Mouse (Mus musculus) stomach, embryonic 14.5 days (tissue): ENCODE data around the gene Chst11. TPM values are rescaled to one million over a fixed set of nuclear protein-coding genes. Genes with fewer than 3 reads are reported as not detected.

ENCODE experiments used
- ATAC-seq: fragments of 200-750 bp; cut with Nextera tagmentation; 2 replicates; pipeline ENCODE4 v1.8.0; 2017; ENCODE audit warnings: low read depth, moderate TSS enrichment; ENCODE audit not compliant: insufficient number of reproducible peaks, insufficient read depth, low FRiP score
- H3K27ac ChIP-seq: fragments of 300-500 bp; sonication (generic); 2 replicates; pipeline ENCODE4 v1.5.1; 2014; ENCODE audit warnings: mild to moderate bottlenecking, low read length, moderate library complexity, mixed read lengths
- H3K27me3 ChIP-seq: fragments of 300-500 bp; sonication (generic); 2 replicates; pipeline ENCODE4 v1.6.1; 2014; ENCODE audit warnings: low read length, control low read depth, mixed read lengths; ENCODE audit not compliant: control insufficient read depth, insufficient read depth
- H3K36me3 ChIP-seq: fragments of 300-500 bp; sonication (generic); 2 replicates; pipeline ENCODE4 v1.6.1; 2014; ENCODE audit warnings: mild to moderate bottlenecking, control low read depth, low read length, moderate library complexity, mixed read lengths; ENCODE audit not compliant: control insufficient read depth, insufficient read depth
- H3K4me1 ChIP-seq: fragments of 300-500 bp; sonication (generic); 2 replicates; pipeline ENCODE4 v1.6.1; 2014; ENCODE audit warnings: low read length, control low read depth, mixed read lengths; ENCODE audit not compliant: control insufficient read depth, insufficient read depth
- H3K4me2 ChIP-seq: fragments of 300-500 bp; sonication (generic); replicated peaks from 2 replicates; pipeline ENCODE4 v1.6.1; 2014; ENCODE audit warnings: low read depth, low read length, control low read depth
- H3K4me3 ChIP-seq: fragments of 300-500 bp; sonication (generic); 2 replicates; pipeline ENCODE4 v1.5.1; 2014; ENCODE audit warnings: low read depth, low read length, control low read depth
- H3K9ac ChIP-seq: fragments of 300-500 bp; sonication (generic); replicated peaks from 2 replicates; pipeline ENCODE4 v1.6.1; 2014; ENCODE audit warnings: low read depth, mild to moderate bottlenecking, control low read depth, low read length, moderate library complexity, mixed read lengths
- H3K9me3 ChIP-seq: fragments of 300-500 bp; sonication (generic); 2 replicates; pipeline ENCODE4 v1.6.1; 2016; ENCODE audit warnings: low read depth, low read length, control low read depth; ENCODE audit not compliant: control insufficient read depth
- WGBS: fragments of 180-500 bp; shearing (Covaris S2); extraction: QIAGEN DNeasy Blood & Tissue Kit; methylation state at CpG from one replicate; pipeline ENCODE4 v1.1.7; 2014; 5-methylcytosine and 5-hydroxymethylcytosine counted together
- polyA plus RNA-seq: library from polyadenylated mRNA; unstranded; fragments of >200 nt; fragmentation: Nextera tagmentation; extraction: Ambion mirVana; gene quantifications from 2 replicates; pipeline ENCODE4 v1.2.1, GENCODE M21; 2014

Gene Chst11
- polyA plus RNA-seq, 1 experiment from 2014 or later, result 2.0 TPM

DNA sequence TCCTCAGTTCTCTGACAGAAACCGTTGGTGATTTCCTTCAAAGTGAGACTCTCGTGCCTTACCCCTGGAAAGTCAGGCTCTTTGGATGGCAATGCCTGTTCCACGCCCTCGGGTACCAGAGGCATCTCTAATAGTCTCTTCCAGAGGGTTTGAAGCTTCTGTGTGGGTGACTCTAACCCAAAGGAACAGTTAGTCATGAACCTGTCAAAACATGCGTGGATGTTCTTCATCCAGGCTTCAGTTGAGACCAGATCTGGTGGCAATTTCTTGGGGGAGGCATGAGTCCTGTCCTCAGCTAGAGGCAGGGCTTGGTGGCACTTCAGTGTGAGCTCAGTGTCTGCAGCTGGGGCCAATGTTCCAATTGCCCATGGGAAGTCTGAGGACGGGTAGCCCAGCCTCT is 80.9 kb downstream of the Chst11 start:
- no peaks in the 10 kb centered on the region for H3K9me3 ChIP-seq
- ATAC-seq, result no peak
- WGBS, result 71% methylated on average over 6 of the region's 6 CpGs
- H3K36me3 ChIP-seq, result no peaks in the 10 kb centered on the region
- no peak overlapping the region for H3K4me2 ChIP-seq
- no peak overlapping the region for H3K4me3 ChIP-seq
- H3K27ac ChIP-seq, result no peak overlapping the region
- H3K4me1 ChIP-seq, result 0 out of 2 replicates have a peak, but pooled peaks cover 4% of the 10 kb centered on the region
- H3K27me3 ChIP-seq, result no peaks in the 10 kb centered on the region
- H3K9ac ChIP-seq, result no peak overlapping the region

GRCm38 (mm10) chr10:83067305-83067704 is 82.0 kb downstream of the Chst11 start:
- Histone ChIP-seq H3K27ac (no peak overlapping the region), H3K36me3 (no peaks in the 10 kb centered on the region), H3K9me3 (no peaks in the 10 kb centered on the region), H3K4me3 (no peak overlapping the region), H3K4me1 (0 out of 2 replicates have a peak, but pooled peaks cover 4% of the 10 kb centered on the region), H3K27me3 (no peaks in the 10 kb centered on the region), H3K9ac (no peak overlapping the region), H3K4me2 (no peak overlapping the region)
- ATAC-seq, result no peak
- 75% methylated on average over 4 of the region's 4 CpGs for WGBS

DNA sequence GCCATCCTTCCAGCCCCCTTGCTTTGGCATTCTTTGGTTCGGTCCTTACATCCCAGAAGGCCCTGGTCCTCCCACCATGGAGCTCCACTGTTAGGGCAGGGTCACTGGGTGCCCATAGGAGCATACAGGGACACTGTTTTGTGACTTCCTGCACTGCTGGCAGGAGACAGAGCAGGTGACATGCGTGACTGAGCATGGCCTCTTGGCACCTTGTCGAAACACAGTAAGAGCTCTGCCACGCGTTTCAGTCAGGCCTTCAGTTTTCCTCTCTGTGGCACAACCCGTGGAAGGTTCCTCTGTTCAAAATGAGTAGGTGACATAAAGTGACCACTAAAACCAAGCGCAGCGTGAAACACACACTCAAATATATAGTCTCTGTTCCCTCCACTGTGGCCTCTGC is 83.2 kb downstream of the Chst11 start:
- no peak for ATAC-seq

GRCm38 (mm10) chr10:83069791-83070190 is 84.5 kb downstream of the Chst11 start:
- Histone ChIP-seq H3K9ac (no peak overlapping the region), H3K36me3 (no peaks in the 10 kb centered on the region), H3K4me2 (no peak overlapping the region), H3K4me1 (0 out of 2 replicates have a peak, but pooled peaks cover 4% of the 10 kb centered on the region), H3K27ac (no peak overlapping the region), H3K4me3 (no peak overlapping the region), H3K9me3 (no peaks in the 10 kb centered on the region), H3K27me3 (no peaks in the 10 kb centered on the region)
- ATAC-seq, result no peak
- WGBS, result 18% methylated on average over 5 of the region's 5 CpGs

More for the DNA sequence above, 83.2 kb downstream of the Chst11 start:
- Histone ChIP-seq H3K27ac (no peak overlapping the region), H3K36me3 (no peaks in the 10 kb centered on the region), H3K9me3 (no peaks in the 10 kb centered on the region), H3K4me2 (no peak overlapping the region), H3K4me1 (0 out of 2 replicates have a peak, but pooled peaks cover 4% of the 10 kb centered on the region), H3K9ac (no peak overlapping the region), H3K27me3 (no peaks in the 10 kb centered on the region), H3K4me3 (no peak overlapping the region)
- WGBS, result 92% methylated on average over 8 of the region's 8 CpGs

DNA sequence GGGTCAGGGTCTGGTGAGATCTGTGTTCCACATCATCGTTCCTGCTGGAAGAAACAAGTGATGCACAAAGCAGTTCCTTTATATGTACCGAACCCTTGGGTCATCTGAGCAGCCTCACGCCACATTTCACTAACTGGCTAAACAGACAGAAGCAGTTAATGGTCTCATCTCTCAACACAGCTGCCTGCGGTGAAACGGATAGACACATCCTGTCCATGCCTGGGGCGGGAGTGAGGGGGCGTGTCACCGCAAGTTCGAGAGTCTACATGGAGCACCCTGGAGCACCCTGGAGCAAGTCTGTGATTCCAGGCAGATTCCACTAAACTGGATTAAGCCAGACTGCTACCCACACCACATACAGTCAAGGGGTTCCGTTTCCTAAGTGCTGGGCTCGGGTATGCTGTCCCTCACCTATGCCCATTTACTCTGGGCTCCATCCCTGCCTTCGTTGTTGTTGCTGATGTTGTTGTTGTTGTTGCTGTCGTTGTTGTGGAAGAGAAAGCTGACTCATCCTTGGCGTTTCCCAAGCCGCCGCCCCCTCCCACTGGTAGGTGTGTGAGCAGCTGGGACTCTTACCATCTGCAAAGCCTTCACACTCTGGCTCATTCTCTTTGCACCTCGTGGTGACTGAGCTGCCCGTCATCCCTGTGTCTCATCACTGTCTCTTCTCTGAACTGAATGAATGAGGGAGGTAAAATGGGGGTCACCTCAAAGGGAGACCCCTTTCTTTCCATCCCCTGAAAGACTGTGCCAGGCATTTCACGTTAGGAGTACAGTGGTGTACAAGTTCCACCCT is 86.7 kb downstream of the Chst11 start:
- Histone ChIP-seq H3K9me3 (no peaks in the 10 kb centered on the region), H3K4me3 (no peak overlapping the region), H3K36me3 (no peaks in the 10 kb centered on the region), H3K27me3 (no peaks in the 10 kb centered on the region), H3K4me2 (no peak overlapping the region), H3K4me1 (0 out of 2 replicates have a peak, but pooled peaks cover 4% of the 10 kb centered on the region), H3K27ac (no peak overlapping the region), H3K9ac (no peak overlapping the region)
- no peak for ATAC-seq
- WGBS, result 67% methylated on average over 19 of the region's 19 CpGs

DNA sequence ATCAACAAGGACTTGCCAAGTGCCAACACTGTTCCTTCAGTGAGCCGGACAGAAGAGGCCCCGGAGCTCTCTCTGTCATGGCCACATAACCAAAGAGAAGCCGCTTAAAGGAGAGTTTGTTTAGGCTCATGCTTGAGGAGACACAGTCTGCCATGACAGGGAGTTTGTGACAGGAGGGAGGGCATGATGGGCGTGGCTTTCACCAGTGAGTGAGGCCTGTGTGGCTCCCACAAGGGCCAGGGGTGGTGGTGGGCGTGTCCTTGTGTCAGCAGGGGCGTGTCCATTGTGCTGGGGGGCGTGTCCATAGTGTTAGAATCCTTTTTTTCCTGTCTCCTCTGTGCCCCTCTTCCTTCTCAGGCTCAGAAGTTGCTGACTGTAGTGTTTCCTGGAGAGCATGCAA is 87.8 kb downstream of the Chst11 start:
- Histone ChIP-seq H3K9ac (no peak overlapping the region), H3K27ac (no peak overlapping the region)
- 52% methylated on average over 7 of the region's 7 CpGs for WGBS

DNA sequence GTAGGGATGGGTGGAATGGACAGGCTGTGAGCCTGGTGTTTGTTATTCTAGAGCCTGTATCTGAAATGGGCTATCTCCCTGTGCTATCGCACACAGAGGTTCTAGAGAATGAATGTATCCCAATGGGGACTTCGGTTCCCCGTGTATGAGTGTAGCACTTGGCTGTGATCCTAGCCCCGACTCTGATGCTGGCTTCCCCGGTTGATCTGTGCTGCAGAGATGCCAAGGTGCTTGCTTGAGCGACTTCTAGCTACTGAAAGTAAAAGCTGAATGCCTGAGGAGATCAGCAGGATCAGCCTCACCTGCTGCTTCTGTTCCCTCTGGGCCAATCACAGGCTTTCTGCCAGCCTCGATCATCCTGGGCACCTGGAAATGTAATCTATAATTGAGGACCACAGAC is 91.5 kb downstream of the Chst11 start:
- WGBS, result 90% methylated on average over 7 of the region's 7 CpGs
- H3K4me3 ChIP-seq, result no peak overlapping the region
- H3K4me2 ChIP-seq, result no peak overlapping the region
- H3K27me3 ChIP-seq, result no peaks in the 10 kb centered on the region
- H3K27ac ChIP-seq, result no peak overlapping the region
- H3K36me3 ChIP-seq, result no peaks in the 10 kb centered on the region
- H3K4me1 ChIP-seq, result peaks cover 10% of the 10 kb centered on the region; the same call in 1 of the 2 replicates
- no peak for ATAC-seq
- H3K9me3 ChIP-seq, result no peaks in the 10 kb centered on the region
- H3K9ac ChIP-seq, result no peak overlapping the region

More for the DNA sequence above, 87.8 kb downstream of the Chst11 start:
- no peak overlapping the region for H3K4me3 ChIP-seq
- no peaks in the 10 kb centered on the region for H3K27me3 ChIP-seq
- no peaks in the 10 kb centered on the region for H3K36me3 ChIP-seq
- no peak for ATAC-seq
- H3K4me1 ChIP-seq, result 0 out of 2 replicates have a peak, but pooled peaks cover 4% of the 10 kb centered on the region
- no peaks in the 10 kb centered on the region for H3K9me3 ChIP-seq
- H3K4me2 ChIP-seq, result no peak overlapping the region

DNA sequence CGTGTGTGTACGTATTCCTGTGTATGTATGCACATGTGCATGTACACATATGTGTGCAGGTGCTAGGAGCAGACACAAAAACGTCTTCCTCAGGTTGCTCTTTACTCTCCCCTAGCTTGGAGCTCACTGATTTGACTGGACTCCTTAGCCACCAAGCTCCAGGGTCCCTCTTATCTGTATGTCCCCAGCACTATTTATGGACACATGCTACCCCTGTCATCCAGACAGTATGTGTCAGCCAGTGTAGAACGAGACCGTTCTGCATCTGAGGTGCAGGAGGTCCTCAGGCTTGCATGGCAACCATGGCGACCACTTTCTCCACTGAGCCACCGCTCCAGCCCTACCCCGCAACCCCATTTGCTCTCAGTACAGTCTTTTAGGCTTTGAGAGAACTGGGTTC is 93.4 kb downstream of the Chst11 start:
- H3K27ac ChIP-seq, result no peak overlapping the region
- no peak overlapping the region for H3K4me3 ChIP-seq
- H3K9me3 ChIP-seq, result no peaks in the 10 kb centered on the region
- no peak for ATAC-seq
- peaks cover 11% of the 10 kb centered on the region; the same call in 1 of the 2 replicates for H3K4me1 ChIP-seq
- no peaks in the 10 kb centered on the region for H3K27me3 ChIP-seq
- WGBS, result 81% methylated on average over 8 of the region's 8 CpGs
- H3K36me3 ChIP-seq, result no peaks in the 10 kb centered on the region
- no peak overlapping the region for H3K9ac ChIP-seq
- H3K4me2 ChIP-seq, result no peak overlapping the region
